ENCODE assay signal across 23 mouse cellular contexts in the genomic region with DNA sequence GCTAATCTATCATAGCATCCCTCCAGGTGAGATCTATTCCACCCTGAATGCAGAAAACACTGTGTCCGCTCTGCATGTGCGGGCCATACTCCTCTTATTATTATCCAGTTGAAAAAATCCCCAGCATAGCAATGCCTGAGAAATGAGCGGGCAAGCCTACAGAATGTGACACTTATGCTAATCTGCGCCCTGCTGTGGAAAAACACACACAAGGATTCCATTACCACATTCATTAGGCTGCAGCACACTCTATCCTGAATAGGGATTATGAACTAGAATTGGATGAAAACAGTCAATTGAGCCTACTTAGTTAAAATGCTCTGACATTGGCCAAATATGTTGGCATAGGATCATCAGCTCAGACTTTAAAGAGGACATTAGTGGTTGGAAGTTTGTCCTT.
A peak's percentile ranks its signal among the peaks of the same experiment; 100 is the strongest.
DNase-seq lines count a peak whose midpoint lies in the region; ATAC-seq lines count a peak whose summit lies in the region.
"Had no signal": no experiment of that assay in that cellular context is flagged by ENCODE, and none has a peak within 500 bp of the region (broad histone marks: within the 10 kb centered on the region; RNA-seq: fewer than 3 reads in every experiment).

No protein-coding gene starts in this region.

- H3K4me2 ChIP-seq in hindbrain, embryonic 15.5 days: no peak overlapping the region
- no peak overlapping the region for H3K4me2 ChIP-seq in hindbrain, embryonic 12.5 days (replicated peaks)
- no peak overlapping the region for H3K4me2 ChIP-seq in forebrain, embryonic 13.5 days
- no peak overlapping the region for H3K4me2 ChIP-seq in hindbrain, embryonic 16.5 days (ENCODE audit: low read length)
- H3K4me2 ChIP-seq: heart, embryonic 15.5 days; intestine, embryonic 15.5 days; neural tube, embryonic 13.5 days had no signal

- H3K27me3 ChIP-seq in hindbrain, embryonic 15.5 days: no peaks in the 10 kb centered on the region
- H3K27me3 ChIP-seq in hindbrain, embryonic 12.5 days: no peaks in the 10 kb centered on the region
- peaks cover 69% of the 10 kb centered on the region for H3K27me3 ChIP-seq in forebrain, embryonic 13.5 days
- no peaks in the 10 kb centered on the region for H3K27me3 ChIP-seq in hindbrain, embryonic 16.5 days (replicated peaks; ENCODE audit: control insufficient read depth, insufficient read depth, low read length)
- H3K27me3 ChIP-seq: heart, embryonic 15.5 days; intestine, embryonic 15.5 days; neural tube, embryonic 13.5 days had no signal

- H3K4me3 ChIP-seq in hindbrain, embryonic 15.5 days: no peak overlapping the region
- no peak overlapping the region for H3K4me3 ChIP-seq in hindbrain, embryonic 12.5 days
- no peak overlapping the region for H3K4me3 ChIP-seq in forebrain, embryonic 13.5 days
- H3K4me3 ChIP-seq in hindbrain, embryonic 16.5 days (ENCODE audit: low read length): no peak overlapping the region
- H3K4me3 ChIP-seq: gastrocnemius, adult 2 months; heart, embryonic 15.5 days; intestine, embryonic 15.5 days; myocyte; neural tube, embryonic 13.5 days had no signal

- ATAC-seq in hindbrain, embryonic 15.5 days (ENCODE audit: low FRiP score, low read depth): 0 out of 2 replicates have a peak, but pooled peaks have one; percentile 56
- no peak for ATAC-seq in hindbrain, embryonic 12.5 days (ENCODE audit: low FRiP score)
- ATAC-seq in forebrain, embryonic 13.5 days: peak; percentile 81
- peak; percentile 67; the same call in 1 of the 2 replicates for ATAC-seq in hindbrain, embryonic 16.5 days
- ATAC-seq: activated CD4-positive, CD25-positive, alpha-beta regulatory T cell, adult 4 months; intestine, embryonic 15.5 days had no signal

- no peaks in the 10 kb centered on the region for H3K36me3 ChIP-seq in hindbrain, embryonic 15.5 days
- no peaks in the 10 kb centered on the region for H3K36me3 ChIP-seq in hindbrain, embryonic 12.5 days
- H3K36me3 ChIP-seq in forebrain, embryonic 13.5 days (ENCODE audit: poor library complexity, severe bottlenecking): no peaks in the 10 kb centered on the region
- H3K36me3 ChIP-seq in hindbrain, embryonic 16.5 days (ENCODE audit: control insufficient read depth, insufficient read depth, low read length): no peaks in the 10 kb centered on the region
- H3K36me3 ChIP-seq: heart, embryonic 15.5 days; intestine, embryonic 15.5 days; neural tube, embryonic 13.5 days had no signal

- DNase-seq in retina, embryonic 14.5 days (ENCODE audit: low spot score): peak; percentile 14
- no peak for DNase-seq in spleen, postnatal 14 days (ENCODE audit: low spot score in 2 of 2)
- no peak for DNase-seq in cerebellum, postnatal 25 days
- DNase-seq: adrenal gland, adult 8-10 months; cerebellum, adult 18-20 months; cerebellum, postnatal 36 days; gastrocnemius, adult 2 months; heart, postnatal 4 days; kidney, adult 8-10 months; kidney, postnatal 10 days; lung, postnatal 4 days; right cerebral cortex, adult 18-20 months; thymus, adult 2 months; thymus, postnatal 4 days had no signal

- peaks cover 22% of the 10 kb centered on the region for H3K4me1 ChIP-seq in hindbrain, embryonic 15.5 days (replicated peaks)
- H3K4me1 ChIP-seq in hindbrain, embryonic 12.5 days: peaks cover 11% of the 10 kb centered on the region
- H3K4me1 ChIP-seq in forebrain, embryonic 13.5 days: peaks cover 11% of the 10 kb centered on the region
- peaks cover 14% of the 10 kb centered on the region; the same call in 1 of the 2 replicates for H3K4me1 ChIP-seq in hindbrain, embryonic 16.5 days (ENCODE audit: control insufficient read depth, insufficient read depth, low read depth, low read length)
- H3K4me1 ChIP-seq: heart, embryonic 15.5 days had no signal

- H3K9me3 ChIP-seq in hindbrain, embryonic 15.5 days: no peaks in the 10 kb centered on the region
- no peaks in the 10 kb centered on the region for H3K9me3 ChIP-seq in hindbrain, embryonic 12.5 days (replicated peaks)
- no peaks in the 10 kb centered on the region for H3K9me3 ChIP-seq in forebrain, embryonic 13.5 days (replicated peaks)
- no peaks in the 10 kb centered on the region for H3K9me3 ChIP-seq in hindbrain, embryonic 16.5 days (ENCODE audit: control insufficient read depth, low read length)
- H3K9me3 ChIP-seq: heart, embryonic 15.5 days; intestine, embryonic 15.5 days; neural tube, embryonic 13.5 days had no signal

- H3K27ac ChIP-seq in hindbrain, embryonic 15.5 days (replicated peaks): no peak overlapping the region
- H3K27ac ChIP-seq in hindbrain, embryonic 12.5 days: no peak overlapping the region
- H3K27ac ChIP-seq in forebrain, embryonic 13.5 days: no peak overlapping the region
- H3K27ac ChIP-seq in hindbrain, embryonic 16.5 days (ENCODE audit: low read depth, low read length): no peak overlapping the region
- H3K27ac ChIP-seq: gastrocnemius, adult 2 months; heart, embryonic 15.5 days; intestine, embryonic 15.5 days; neural tube, embryonic 13.5 days had no signal

- 47% methylated on average over 4 of the region's 4 CpGs for WGBS in hindbrain, embryonic 15.5 days
- WGBS in hindbrain, embryonic 12.5 days: 58% methylated on average over 4 of the region's 4 CpGs
- WGBS in forebrain, embryonic 13.5 days: 17% methylated on average over 4 of the region's 4 CpGs
- WGBS in hindbrain, embryonic 16.5 days: 37% methylated on average over 4 of the region's 4 CpGs

- H3K9ac ChIP-seq in hindbrain, embryonic 15.5 days: no peak overlapping the region
- no peak overlapping the region for H3K9ac ChIP-seq in hindbrain, embryonic 12.5 days
- H3K9ac ChIP-seq in forebrain, embryonic 13.5 days: no peak overlapping the region
- H3K9ac ChIP-seq in hindbrain, embryonic 16.5 days (ENCODE audit: low read depth, low read length): no peak overlapping the region
- H3K9ac ChIP-seq: heart, embryonic 15.5 days; intestine, embryonic 15.5 days; neural tube, embryonic 13.5 days had no signal
